Mouse (Mus musculus): Measurements from ENCODE around the gene Taf6. TPM values are rescaled to one million over a fixed set of nuclear protein-coding genes. Genes with fewer than 3 reads are reported as not detected.

Gene Taf6
- polyA plus RNA-seq, 1 experiment from 2014 or later = 111 TPM

GRCm38 (mm10) chr5:138207253-138207652 lies 20.0 kb upstream of the Taf6 start:
- Histone ChIP-seq H3K9me3 (peaks cover 9% of the 10 kb centered on the region; the same call in 1 of the 2 replicates), H3K27ac (no peak overlapping the region), H3K36me3 (no peaks in the 10 kb centered on the region), H3K9ac (replicated peaks) (no peak overlapping the region), H3K4me2 (replicated peaks) (no peak overlapping the region), H3K27me3 (no peaks in the 10 kb centered on the region), H3K4me1 (replicated peaks) (no peaks in the 10 kb centered on the region), H3K4me3 (replicated peaks) (no peak overlapping the region)
- ATAC-seq = no peak
- WGBS = 80% methylated on average over 1 of the region's 1 CpGs

- Histone ChIP-seq H3K4me2 (replicated peaks) (no peak overlapping the region), H3K27ac (no peak overlapping the region), H3K36me3 (no peaks in the 10 kb centered on the region), H3K4me1 (replicated peaks) (no peaks in the 10 kb centered on the region), H3K9ac (replicated peaks) (no peak overlapping the region), H3K9me3 (peaks cover 4% of the 10 kb centered on the region; the same call in 1 of the 2 replicates), H3K4me3 (replicated peaks) (no peak overlapping the region), H3K27me3 (no peaks in the 10 kb centered on the region)
- no peak for ATAC-seq
- WGBS = 80% methylated on average over 3 of the region's 3 CpGs
Observed at GRCm38 (mm10) chr5:138202086-138202485, 14.8 kb upstream of the Taf6 start.

- 10% methylated on average over 1 of the region's 1 CpGs for WGBS
Observed at GRCm38 (mm10) chr5:138199576-138199975, 12.3 kb upstream of the Taf6 start.

GRCm38 (mm10) chr5:138195463-138195862 lies 8.2 kb upstream of the Taf6 start:
- peak overlapping the region; percentile 85 for H3K4me2 ChIP-seq (replicated peaks)
- peak overlapping the region; percentile 70 for H3K4me3 ChIP-seq (replicated peaks)
- H3K27me3 ChIP-seq = no peaks in the 10 kb centered on the region
- no peaks in the 10 kb centered on the region for H3K9me3 ChIP-seq
- 84% methylated on average over 7 of the region's 7 CpGs for WGBS
- peaks cover 28% of the 10 kb centered on the region for H3K36me3 ChIP-seq
- 0 out of 2 replicates have a peak overlapping the region, but pooled peaks have one; percentile 78 for H3K9ac ChIP-seq (replicated peaks)
- ATAC-seq = no peak
- H3K4me1 ChIP-seq (replicated peaks) = peaks cover 19% of the 10 kb centered on the region
- H3K27ac ChIP-seq = peak overlapping the region; percentile 89; the same call in 1 of the 2 replicates

More at GRCm38 (mm10) chr5:138199576-138199975, 12.3 kb upstream of the Taf6 start:
- Histone ChIP-seq H3K4me1 (replicated peaks) (peaks cover 14% of the 10 kb centered on the region), H3K9ac (replicated peaks) (no peak overlapping the region), H3K36me3 (no peaks in the 10 kb centered on the region), H3K27me3 (no peaks in the 10 kb centered on the region), H3K9me3 (no peaks in the 10 kb centered on the region), H3K4me2 (replicated peaks) (no peak overlapping the region), H3K4me3 (replicated peaks) (no peak overlapping the region), H3K27ac (no peak overlapping the region)
- ATAC-seq = no peak

- peaks cover 19% of the 10 kb centered on the region for H3K4me1 ChIP-seq (replicated peaks)
- H3K9ac ChIP-seq (replicated peaks) = peak overlapping the region; percentile 78
- peak; percentile 74 for ATAC-seq
- peaks cover 34% of the 10 kb centered on the region for H3K36me3 ChIP-seq
- no peaks in the 10 kb centered on the region for H3K27me3 ChIP-seq
- 1% methylated on average over 29 of the region's 29 CpGs for WGBS
- peak overlapping the region; percentile 89 for H3K27ac ChIP-seq
- peak overlapping the region; percentile 85 for H3K4me2 ChIP-seq (replicated peaks)
- no peaks in the 10 kb centered on the region for H3K9me3 ChIP-seq
- peak overlapping the region; percentile 70 for H3K4me3 ChIP-seq (replicated peaks)
Observed at GRCm38 (mm10) chr5:138194755-138195345, 7.6 kb upstream of the Taf6 start.

- Histone ChIP-seq H3K9me3 (no peaks in the 10 kb centered on the region), H3K4me2 (replicated peaks) (peak within 1 kb of the TSS; percentile 85), H3K27ac (peak within 1 kb of the TSS; percentile 89), H3K4me1 (replicated peaks) (peaks cover 21% of the 10 kb centered on the region), H3K4me3 (replicated peaks) (peak within 1 kb of the TSS; percentile 70), H3K36me3 (peaks cover 38% of the 10 kb centered on the region), H3K27me3 (no peaks in the 10 kb centered on the region), H3K9ac (replicated peaks) (peak within 1 kb of the TSS; percentile 78)
- peak; percentile 92 for ATAC-seq
- 9% methylated on average over 54 of the region's 54 CpGs for WGBS
Observed at GRCm38 (mm10) chr5:138193771-138194727, 6.8 kb upstream of the Taf6 start, which contains the start of gene Mblac1. Gene Mblac1 (plus strand): TSS chr5:138194314.

GRCm38 (mm10) chr5:138187661-138188306 lies 533 bp upstream of the Taf6 start:
- peaks cover 22% of the 10 kb centered on the region for H3K4me1 ChIP-seq (replicated peaks)
- under 1% methylated on average over 10 of the region's 10 CpGs for WGBS
- no peaks in the 10 kb centered on the region for H3K9me3 ChIP-seq
- peaks cover 49% of the 10 kb centered on the region for H3K36me3 ChIP-seq
- H3K27me3 ChIP-seq = no peaks in the 10 kb centered on the region
- H3K4me2 ChIP-seq (replicated peaks) = peak overlapping the region; percentile 72
- ATAC-seq = peak; percentile 91
- H3K9ac ChIP-seq (replicated peaks) = peak overlapping the region; percentile 88
- peak overlapping the region; percentile 84 for H3K4me3 ChIP-seq (replicated peaks)
- peak overlapping the region; percentile 83 for H3K27ac ChIP-seq

- Histone ChIP-seq H3K36me3 (peaks cover 59% of the 10 kb centered on the region), H3K4me1 (replicated peaks) (peaks cover 44% of the 10 kb centered on the region), H3K27ac (no peak overlapping the region), H3K9me3 (no peaks in the 10 kb centered on the region), H3K9ac (replicated peaks) (no peak overlapping the region), H3K27me3 (no peaks in the 10 kb centered on the region), H3K4me3 (replicated peaks) (peak overlapping the region; percentile 81; the same call in 1 of the 2 replicates), H3K4me2 (replicated peaks) (peak overlapping the region; percentile 95)
- WGBS = 86% methylated on average over 3 of the region's 3 CpGs
- ATAC-seq = no peak
Observed at GRCm38 (mm10) chr5:138173217-138173616, 14.0 kb downstream of the Taf6 start.

- H3K27me3 ChIP-seq = no peaks in the 10 kb centered on the region
- peak within 1 kb of the TSS; percentile 87 for H3K27ac ChIP-seq
- under 1% methylated on average over 54 of the region's 54 CpGs for WGBS
- ATAC-seq = peak; percentile 90
- no peaks in the 10 kb centered on the region for H3K9me3 ChIP-seq
- H3K36me3 ChIP-seq = peaks cover 59% of the 10 kb centered on the region
- H3K9ac ChIP-seq (replicated peaks) = peak within 1 kb of the TSS; percentile 75
- peaks cover 44% of the 10 kb centered on the region for H3K4me1 ChIP-seq (replicated peaks)
- H3K4me2 ChIP-seq (replicated peaks) = peak within 1 kb of the TSS; percentile 95
- H3K4me3 ChIP-seq (replicated peaks) = peak within 1 kb of the TSS; percentile 81
Observed at GRCm38 (mm10) chr5:138171695-138172491, 15.4 kb downstream of the Taf6 start, which contains the start of the genes Ap4m1 and Mcm7. Gene Ap4m1 (plus strand): TSS chr5:138172002. Gene Mcm7 (minus strand): TSS chr5:138172422.

- H3K4me3 ChIP-seq (replicated peaks) = peak overlapping the region; percentile 81
- peak; percentile 89 for ATAC-seq
- under 1% methylated on average over 47 of the region's 47 CpGs for WGBS
- H3K27me3 ChIP-seq = no peaks in the 10 kb centered on the region
- H3K36me3 ChIP-seq = peaks cover 61% of the 10 kb centered on the region
- no peaks in the 10 kb centered on the region for H3K9me3 ChIP-seq
- H3K9ac ChIP-seq (replicated peaks) = peak overlapping the region; percentile 75
- H3K27ac ChIP-seq = peak overlapping the region; percentile 82
- H3K4me2 ChIP-seq (replicated peaks) = peak overlapping the region; percentile 95
- H3K4me1 ChIP-seq (replicated peaks) = peaks cover 44% of the 10 kb centered on the region
Observed at GRCm38 (mm10) chr5:138170936-138171561, 16.2 kb downstream of the Taf6 start.

Measured in midbrain, embryonic 13.5 days (tissue).